Mouse (Mus musculus) neural tube, embryonic 14.5 days (tissue): Measurements from ENCODE around the gene Zfp609. TPM values are rescaled to one million over a fixed set of nuclear protein-coding genes. Genes with fewer than 3 reads are reported as not detected.

ENCODE experiments used
- ATAC-seq: fragments of 200-750 bp; cut with Nextera tagmentation; 2 replicates; pipeline ENCODE4 v1.8.0; 2017; ENCODE audit warnings: low read depth, mild to moderate bottlenecking, moderate TSS enrichment, moderate library complexity
- H3K27ac ChIP-seq: fragments of 300-500 bp; sonication (generic); 2 replicates; pipeline ENCODE4 v1.5.1; 2014; ENCODE audit warnings: low read depth, mild to moderate bottlenecking, control low read depth, low read length, moderate library complexity, mixed read lengths
- H3K27me3 ChIP-seq: fragments of 300-500 bp; sonication (generic); 2 replicates; pipeline ENCODE4 v1.6.1; 2014; ENCODE audit warnings: low read length; ENCODE audit not compliant: control insufficient read depth, insufficient read depth
- H3K36me3 ChIP-seq: fragments of 300-500 bp; sonication (generic); 2 replicates; pipeline ENCODE4 v1.6.1; 2014; ENCODE audit warnings: low read length, mixed read lengths; ENCODE audit not compliant: control insufficient read depth, insufficient read depth
- H3K4me1 ChIP-seq: fragments of 300-500 bp; sonication (generic); 2 replicates; pipeline ENCODE4 v1.6.1; 2014; ENCODE audit warnings: low read length; ENCODE audit not compliant: control insufficient read depth, insufficient read depth
- H3K4me2 ChIP-seq: fragments of 300-500 bp; sonication (generic); 2 replicates; pipeline ENCODE4 v1.6.1; 2014; ENCODE audit warnings: mild to moderate bottlenecking, low read depth, low read length, control low read depth
- H3K4me3 ChIP-seq: fragments of 300-500 bp; sonication (generic); 2 replicates; pipeline ENCODE4 v1.5.1; 2014; ENCODE audit warnings: low read depth, low read length, control low read depth, mixed read lengths
- H3K9ac ChIP-seq: fragments of 300-500 bp; sonication (generic); replicated peaks from 2 replicates; pipeline ENCODE4 v1.6.1; 2014; ENCODE audit warnings: low read depth, mild to moderate bottlenecking, control low read depth, low read length, mixed read lengths
- H3K9me3 ChIP-seq: fragments of 300-500 bp; sonication (generic); 2 replicates; pipeline ENCODE4 v1.6.1; 2016; ENCODE audit warnings: low read length; ENCODE audit not compliant: control insufficient read depth
- WGBS: fragments of 180-500 bp; shearing (Covaris S2); extraction: QIAGEN DNeasy Blood & Tissue Kit; methylation state at CpG from one replicate; pipeline ENCODE4 v1.1.7; 2014; 5-methylcytosine and 5-hydroxymethylcytosine counted together
- polyA plus RNA-seq: library from polyadenylated mRNA; unstranded; fragments of >200 nt; fragmentation: Nextera tagmentation; extraction: Ambion mirVana; gene quantifications from 2 replicates; pipeline ENCODE4 v1.2.1, GENCODE M21; 2014

Gene Zfp609
- polyA plus RNA-seq, 1 experiment from 2014 or later: 10.1 TPM

GRCm38 (mm10) chr9:65727491-65727890, 99.9 kb downstream of the Zfp609 start:
- Histone ChIP-seq H3K4me1 (peaks cover 35% of the 10 kb centered on the region), H3K9me3 (no peaks in the 10 kb centered on the region), H3K9ac (no peak overlapping the region), H3K4me3 (no peak overlapping the region), H3K36me3 (no peaks in the 10 kb centered on the region), H3K27me3 (no peaks in the 10 kb centered on the region), H3K4me2 (no peak overlapping the region), H3K27ac (no peak overlapping the region)
- no peak for ATAC-seq
- 93% methylated on average over 4 of the region's 4 CpGs for WGBS

GRCm38 (mm10) chr9:65726431-65726830, 100.9 kb downstream of the Zfp609 start:
- H3K27ac ChIP-seq: peak overlapping the region; percentile 22; the same call in 1 of the 2 replicates
- no peak overlapping the region for H3K4me3 ChIP-seq
- no peaks in the 10 kb centered on the region for H3K9me3 ChIP-seq
- no peak overlapping the region for H3K9ac ChIP-seq
- no peaks in the 10 kb centered on the region for H3K36me3 ChIP-seq
- 87% methylated on average over 3 of the region's 3 CpGs for WGBS
- peaks cover 43% of the 10 kb centered on the region for H3K4me1 ChIP-seq
- no peak for ATAC-seq
- no peak overlapping the region for H3K4me2 ChIP-seq
- no peaks in the 10 kb centered on the region for H3K27me3 ChIP-seq

GRCm38 (mm10) chr9:65725291-65725622, 102.1 kb downstream of the Zfp609 start:
- Histone ChIP-seq H3K4me3 (no peak overlapping the region), H3K4me2 (peak overlapping the region; percentile 7; the same call in 1 of the 2 replicates), H3K9ac (no peak overlapping the region), H3K4me1 (peaks cover 49% of the 10 kb centered on the region), H3K27me3 (no peaks in the 10 kb centered on the region), H3K36me3 (no peaks in the 10 kb centered on the region), H3K9me3 (no peaks in the 10 kb centered on the region), H3K27ac (peak overlapping the region; percentile 86)
- 32% methylated on average over 4 of the region's 4 CpGs for WGBS
- ATAC-seq: peak; percentile 20; the same call in 1 of the 2 replicates

- WGBS: 21% methylated on average over 8 of the region's 8 CpGs
- peak overlapping the region; percentile 7; the same call in 1 of the 2 replicates for H3K4me2 ChIP-seq
- no peak overlapping the region for H3K4me3 ChIP-seq
- peak; percentile 69 for ATAC-seq
- no peaks in the 10 kb centered on the region for H3K36me3 ChIP-seq
- H3K27me3 ChIP-seq: no peaks in the 10 kb centered on the region
- peak overlapping the region; percentile 25; the same call in 1 of the 2 replicates for H3K9ac ChIP-seq
- peak overlapping the region; percentile 86 for H3K27ac ChIP-seq
- H3K9me3 ChIP-seq: no peaks in the 10 kb centered on the region
- H3K4me1 ChIP-seq: peaks cover 49% of the 10 kb centered on the region
These were observed 102.7 kb downstream of the Zfp609 start for GRCm38 (mm10) chr9:65724471-65725290.

- H3K4me1 ChIP-seq: peaks cover 43% of the 10 kb centered on the region
- ATAC-seq: no peak; the same call in 1 of the 2 replicates
- no peak overlapping the region for H3K4me3 ChIP-seq
- no peaks in the 10 kb centered on the region for H3K27me3 ChIP-seq
- H3K4me2 ChIP-seq: no peak overlapping the region; the same call in 1 of the 2 replicates
- WGBS: 45% methylated on average over 10 of the region's 10 CpGs
- no peaks in the 10 kb centered on the region for H3K9me3 ChIP-seq
- H3K9ac ChIP-seq: no peak overlapping the region
- no peaks in the 10 kb centered on the region for H3K36me3 ChIP-seq
- no peak overlapping the region; the same call in 1 of the 2 replicates for H3K27ac ChIP-seq
These were observed 106.2 kb downstream of the Zfp609 start for GRCm38 (mm10) chr9:65721161-65721566.

- Histone ChIP-seq H3K36me3 (no peaks in the 10 kb centered on the region), H3K9ac (no peak overlapping the region), H3K4me3 (no peak overlapping the region), H3K9me3 (no peaks in the 10 kb centered on the region), H3K27me3 (no peaks in the 10 kb centered on the region), H3K4me2 (no peak overlapping the region), H3K4me1 (peaks cover 15% of the 10 kb centered on the region), H3K27ac (no peak overlapping the region)
- ATAC-seq: no peak
- WGBS: 91% methylated on average over 5 of the region's 5 CpGs
These were observed 109.2 kb downstream of the Zfp609 start for GRCm38 (mm10) chr9:65718195-65718594.

- ATAC-seq: no peak
- Histone ChIP-seq H3K9ac (no peak overlapping the region), H3K36me3 (peaks cover 35% of the 10 kb centered on the region), H3K4me1 (no peaks in the 10 kb centered on the region), H3K4me3 (no peak overlapping the region), H3K27me3 (no peaks in the 10 kb centered on the region), H3K9me3 (no peaks in the 10 kb centered on the region), H3K4me2 (no peak overlapping the region), H3K27ac (no peak overlapping the region)
- 89% methylated on average over 24 of the region's 24 CpGs for WGBS
These were observed 123.3 kb downstream of the Zfp609 start for GRCm38 (mm10) chr9:65703926-65704595.

- Histone ChIP-seq H3K9ac (no peak overlapping the region), H3K27me3 (no peaks in the 10 kb centered on the region), H3K36me3 (peaks cover 37% of the 10 kb centered on the region), H3K27ac (no peak overlapping the region), H3K4me2 (no peak overlapping the region), H3K4me3 (no peak overlapping the region), H3K4me1 (no peaks in the 10 kb centered on the region), H3K9me3 (no peaks in the 10 kb centered on the region)
- 71% methylated on average over 7 of the region's 7 CpGs for WGBS
- ATAC-seq: no peak
These were observed 124.1 kb downstream of the Zfp609 start for GRCm38 (mm10) chr9:65703241-65703640.

- 96% methylated on average over 9 of the region's 9 CpGs for WGBS
- Histone ChIP-seq H3K4me2 (no peak overlapping the region), H3K9ac (no peak overlapping the region), H3K36me3 (peaks cover 43% of the 10 kb centered on the region), H3K27me3 (no peaks in the 10 kb centered on the region), H3K4me3 (no peak overlapping the region), H3K4me1 (no peaks in the 10 kb centered on the region), H3K9me3 (no peaks in the 10 kb centered on the region), H3K27ac (no peak overlapping the region)
- ATAC-seq: no peak
These were observed 125.1 kb downstream of the Zfp609 start for GRCm38 (mm10) chr9:65702286-65702685.
